Mouse (Mus musculus): ENCODE measurements around the gene St3gal5.

St3gal5 gene

DNA sequence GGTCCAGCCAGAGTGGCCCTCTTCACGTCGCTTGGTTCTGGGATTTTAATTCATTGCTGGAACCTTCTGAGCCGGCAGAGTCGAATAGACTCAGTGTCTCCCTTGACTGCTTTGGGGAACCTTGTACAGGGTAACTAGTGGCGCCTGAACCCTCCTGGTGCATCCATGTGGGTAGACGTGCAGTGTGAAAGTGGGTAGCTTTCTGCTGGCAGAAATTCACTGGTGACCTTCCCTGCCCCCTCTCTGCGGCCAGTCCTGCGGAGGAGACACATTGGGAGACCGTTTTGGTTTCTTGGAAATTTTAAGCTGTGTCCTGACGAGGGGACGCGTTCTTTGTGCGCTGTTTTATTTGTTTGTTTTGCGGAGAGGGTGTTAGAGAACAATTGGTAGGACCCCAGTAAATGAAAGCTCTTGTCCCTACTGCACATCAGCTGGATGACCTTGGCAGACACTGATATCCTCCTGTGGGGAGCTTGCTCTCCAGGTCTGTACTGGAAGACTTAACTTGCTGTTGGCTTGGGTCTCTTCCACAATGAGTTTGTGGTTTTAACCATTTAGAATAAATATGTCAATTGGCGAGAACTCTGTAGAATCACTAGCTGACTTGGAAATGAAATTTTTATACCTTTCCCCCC is 746 bp downstream of the St3gal5 start:
- peak in 1 of 2 experiments; percentile 41 for DNase-seq

DNA sequence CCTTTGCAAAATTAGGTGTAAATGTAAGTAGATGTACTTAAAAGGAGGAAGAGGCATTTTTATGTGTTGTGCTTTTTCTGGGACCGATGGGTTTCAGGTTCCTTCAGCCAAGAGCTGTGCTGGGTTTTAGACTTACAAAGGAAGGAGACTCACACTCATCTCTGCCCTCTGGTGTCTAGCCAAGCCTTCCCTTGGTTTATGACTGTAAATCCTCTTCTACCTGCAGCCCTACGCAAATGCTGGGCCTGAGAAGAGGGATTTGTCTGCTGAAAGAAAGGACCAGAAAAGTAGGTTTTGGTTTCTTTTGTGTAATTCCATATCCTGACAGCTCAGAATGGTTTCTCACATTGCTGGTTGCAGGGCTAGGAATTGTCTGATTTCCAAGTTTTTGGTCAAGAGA is 1.3 kb downstream of the St3gal5 start:
- peak; percentile 42 to 60 for DNase-seq

DNA sequence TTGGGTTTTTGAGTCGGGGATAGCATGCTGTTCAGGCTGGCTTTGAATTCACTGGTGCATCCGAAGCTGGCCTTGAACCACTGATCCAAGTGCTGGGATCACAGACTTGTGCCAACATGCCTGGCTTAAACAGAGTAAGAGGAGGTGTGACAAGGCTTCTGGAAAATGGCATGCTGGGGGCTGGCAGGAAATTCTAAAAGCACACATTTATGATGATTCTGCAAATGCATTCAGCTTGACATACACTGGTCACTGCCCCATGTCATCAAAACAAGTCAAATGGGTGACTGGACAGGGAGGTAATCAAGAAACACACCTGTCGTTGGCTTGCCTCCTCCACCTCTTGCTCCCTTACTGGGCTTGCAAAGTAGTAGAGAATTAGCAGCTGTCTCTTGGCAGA is 1.9 kb downstream of the St3gal5 start:
- peak in 1 of 2 experiments; percentile 39 for DNase-seq

DNA sequence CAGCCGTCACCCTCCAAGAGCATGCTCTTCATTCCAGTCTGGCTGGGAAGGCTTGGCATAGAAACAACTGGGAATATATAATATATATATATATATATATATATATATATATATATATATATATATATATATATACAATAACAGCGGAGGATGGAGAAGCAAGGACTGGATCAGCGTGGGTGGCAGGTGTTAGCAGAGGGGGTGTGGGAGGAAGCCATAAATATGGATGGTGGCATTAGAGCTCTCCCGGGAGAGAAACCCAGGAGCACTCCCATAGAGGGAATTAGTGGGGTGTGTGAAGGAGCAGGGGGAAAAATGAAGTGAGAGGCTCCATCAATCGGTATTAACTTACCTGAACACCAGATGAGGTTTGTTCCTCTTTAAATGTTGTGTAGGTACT is 2.8 kb downstream of the St3gal5 start:
- no peak for DNase-seq

DNA sequence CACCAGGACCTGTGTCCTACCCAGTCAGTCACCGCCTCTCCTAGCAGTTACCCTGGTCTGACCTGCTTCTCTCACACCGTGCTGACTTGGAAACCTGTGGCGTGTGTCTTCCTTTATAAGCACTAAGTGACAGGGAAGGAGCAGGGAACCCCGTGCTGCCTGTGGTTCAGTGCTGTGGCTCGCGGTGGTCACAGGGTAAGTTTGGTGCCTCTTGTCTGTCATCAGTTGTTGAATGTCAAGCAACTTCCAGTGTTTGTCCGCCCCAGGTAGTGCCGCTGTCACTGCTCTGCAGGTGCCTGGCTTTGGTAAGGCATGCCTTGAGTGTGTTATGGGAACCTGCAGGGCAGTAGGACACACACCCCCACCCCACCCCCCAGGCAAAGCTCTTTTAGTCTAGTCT is 3.5 kb downstream of the St3gal5 start:
- DNase-seq = no peak

DNA sequence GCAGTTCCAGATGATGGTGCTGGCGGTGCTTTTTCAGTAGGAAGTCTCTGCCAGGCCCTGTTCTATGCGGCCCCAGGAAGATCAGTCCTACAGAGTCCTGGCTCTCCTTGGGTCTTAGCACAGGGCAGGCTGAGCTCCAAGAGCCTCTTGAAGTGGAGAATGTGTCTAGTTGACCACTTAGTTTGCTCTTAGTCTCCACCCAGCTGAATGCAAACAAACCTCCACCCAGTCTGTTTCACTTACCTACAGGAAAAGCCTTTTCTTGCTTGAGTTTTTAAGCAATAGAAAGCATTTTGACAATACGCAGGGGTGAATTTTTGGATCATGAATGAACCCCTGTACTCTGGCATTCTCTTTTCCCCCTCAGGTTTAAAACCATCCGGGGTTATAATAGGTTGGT is 4.0 kb downstream of the St3gal5 start:
- DNase-seq = no peak

GRCm38 (mm10) chr6:72102066-72102465 is 4.7 kb downstream of the St3gal5 start:
- DNase-seq = no peak

- DNase-seq = no peak
These were observed 7.1 kb downstream of the St3gal5 start for GRCm38 (mm10) chr6:72104534-72104933.

DNA sequence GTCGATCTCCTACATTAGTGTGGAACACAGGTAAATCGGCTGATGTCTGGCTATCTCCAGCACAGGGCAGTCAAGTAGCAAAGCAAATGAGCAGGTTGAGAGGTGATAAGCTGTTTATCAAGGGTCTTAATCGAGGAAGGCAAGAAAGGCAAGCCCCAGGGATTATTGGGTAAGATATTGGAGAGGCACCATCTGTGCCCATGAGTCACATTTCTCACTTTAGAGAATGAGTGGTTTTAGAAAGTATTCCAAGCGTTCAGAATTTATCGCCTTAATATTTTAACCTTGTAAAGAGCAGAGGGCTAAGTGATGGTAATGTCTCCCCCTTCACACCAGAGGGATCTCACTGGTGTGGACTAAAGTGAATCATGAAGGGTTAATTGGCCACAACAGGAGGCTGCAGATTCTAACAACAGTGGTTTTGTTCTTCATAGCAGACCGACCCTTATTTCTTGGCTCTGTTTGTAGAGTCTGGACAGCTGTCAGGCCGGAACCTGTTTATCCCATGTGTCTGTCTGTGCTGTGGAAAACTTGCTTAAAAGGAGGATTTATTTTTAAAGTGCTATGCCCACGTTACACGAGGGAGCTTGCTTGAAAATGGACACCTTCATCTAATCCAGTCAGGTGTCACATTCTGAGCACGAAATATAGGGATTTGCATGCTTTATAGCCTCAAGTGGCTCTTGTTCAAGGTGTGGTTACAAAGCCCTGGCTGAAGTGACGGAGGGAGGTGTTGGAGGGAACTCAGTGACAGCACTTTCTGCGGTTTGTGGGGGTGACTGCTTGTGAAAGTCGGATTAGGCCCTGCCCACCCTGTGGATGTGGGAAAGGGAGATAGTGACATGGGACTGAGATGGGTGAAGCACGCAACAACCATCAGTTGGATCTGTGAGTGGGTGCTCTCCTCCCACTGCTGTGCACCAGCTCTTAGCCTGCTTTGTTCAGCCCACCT is 11.8 kb downstream of the St3gal5 start:
- DNase-seq = no peak

- DNase-seq = no peak
These were observed 13.2 kb downstream of the St3gal5 start for GRCm38 (mm10) chr6:72110577-72110976.

GRCm38 (mm10) chr6:72112575-72112974 is 15.2 kb downstream of the St3gal5 start:
- no peak for DNase-seq

- DNase-seq = no peak
These were observed 15.8 kb downstream of the St3gal5 start for GRCm38 (mm10) chr6:72113093-72113702.

DNA sequence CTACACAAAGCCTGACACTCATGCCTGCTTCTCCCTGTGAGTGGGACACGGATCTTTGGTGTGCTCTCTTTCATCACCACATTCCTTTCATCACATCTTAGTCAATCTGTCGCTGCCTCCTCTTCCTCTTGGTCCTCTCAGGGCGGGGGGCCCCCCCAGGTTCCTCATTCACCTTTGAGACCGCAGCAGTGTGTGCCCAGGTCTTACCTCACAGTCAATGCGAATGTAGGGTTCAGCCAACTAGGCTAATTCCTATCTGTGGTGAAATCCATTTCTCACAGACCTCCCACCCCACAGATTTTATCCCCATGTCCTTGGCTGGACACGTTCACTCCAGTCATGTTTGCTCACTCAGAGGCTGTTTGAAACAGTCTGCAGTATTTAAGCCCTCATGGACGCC is 17.5 kb downstream of the St3gal5 start:
- no peak for DNase-seq

DNA sequence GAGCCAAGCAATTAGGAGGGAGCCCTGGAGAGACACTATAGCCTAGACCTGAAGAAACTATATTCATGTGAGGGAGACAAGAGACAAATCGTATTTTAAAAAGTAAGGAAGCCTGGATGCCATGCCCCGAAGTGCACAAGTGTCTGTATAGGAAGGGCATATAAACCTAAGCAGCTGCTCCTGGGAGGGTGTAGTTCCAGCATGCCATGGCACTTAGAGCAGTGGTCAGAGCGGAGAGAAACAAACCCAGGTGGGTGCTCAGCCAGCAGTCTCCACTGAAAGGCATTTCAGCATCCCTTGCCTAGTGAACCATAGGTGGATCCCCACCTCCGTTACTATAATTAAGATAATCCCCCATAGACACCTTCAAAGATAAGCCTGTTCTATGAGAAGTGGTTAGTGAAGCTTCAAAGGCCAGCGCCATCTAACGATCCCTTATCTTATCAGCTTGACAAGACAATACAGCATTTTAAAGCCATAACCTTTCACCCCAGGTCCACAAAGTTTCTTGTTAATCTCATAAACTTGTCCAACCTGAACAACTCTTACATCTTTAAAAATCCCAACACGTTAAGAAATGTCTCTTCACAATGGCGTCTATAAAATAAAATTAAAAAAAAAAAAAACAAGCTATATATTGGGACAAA is 20.1 kb downstream of the St3gal5 start:
- no peak for DNase-seq

- no peak for DNase-seq
These were observed 22.5 kb downstream of the St3gal5 start for GRCm38 (mm10) chr6:72119870-72120269.

DNA sequence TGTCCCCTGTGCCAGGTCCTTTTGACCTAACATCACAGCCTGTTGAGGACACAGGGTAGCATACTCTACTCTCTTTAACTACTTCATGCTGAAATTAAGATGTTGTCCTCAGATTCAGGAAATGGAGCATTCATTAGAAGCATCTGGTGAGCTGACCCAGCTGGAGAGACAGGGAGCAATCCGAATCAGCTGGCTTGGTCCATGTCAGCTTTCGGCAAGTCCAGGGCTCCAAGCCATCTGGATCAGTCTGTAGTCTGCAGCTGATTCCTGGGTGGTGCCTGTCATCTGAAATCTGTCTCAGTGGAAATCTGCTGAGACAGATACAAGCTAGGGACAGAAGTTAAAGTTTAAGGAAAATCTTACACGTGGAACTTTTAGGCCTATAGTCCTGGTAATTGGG is 23.9 kb downstream of the St3gal5 start:
- no peak for DNase-seq

DNA sequence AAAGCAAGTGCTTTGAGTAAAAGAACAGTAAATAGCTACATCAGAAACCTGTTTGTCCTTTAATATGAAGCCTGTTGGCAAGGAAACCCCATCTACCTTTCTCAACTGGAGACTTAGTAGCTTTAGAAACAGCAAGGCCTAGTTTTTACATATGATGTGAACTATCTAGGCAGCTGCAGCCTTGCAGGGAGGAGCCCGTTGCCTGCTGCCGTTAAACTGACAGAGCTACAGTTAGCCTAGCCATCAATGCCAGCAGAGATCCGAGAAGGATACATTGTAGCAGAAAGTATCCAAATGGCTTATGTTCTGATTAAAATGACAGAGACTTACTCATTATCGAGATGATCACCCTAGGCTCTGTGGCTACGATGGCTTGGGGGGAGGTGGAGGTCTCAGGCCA is 25.1 kb downstream of the St3gal5 start:
- no peak for DNase-seq

DNA sequence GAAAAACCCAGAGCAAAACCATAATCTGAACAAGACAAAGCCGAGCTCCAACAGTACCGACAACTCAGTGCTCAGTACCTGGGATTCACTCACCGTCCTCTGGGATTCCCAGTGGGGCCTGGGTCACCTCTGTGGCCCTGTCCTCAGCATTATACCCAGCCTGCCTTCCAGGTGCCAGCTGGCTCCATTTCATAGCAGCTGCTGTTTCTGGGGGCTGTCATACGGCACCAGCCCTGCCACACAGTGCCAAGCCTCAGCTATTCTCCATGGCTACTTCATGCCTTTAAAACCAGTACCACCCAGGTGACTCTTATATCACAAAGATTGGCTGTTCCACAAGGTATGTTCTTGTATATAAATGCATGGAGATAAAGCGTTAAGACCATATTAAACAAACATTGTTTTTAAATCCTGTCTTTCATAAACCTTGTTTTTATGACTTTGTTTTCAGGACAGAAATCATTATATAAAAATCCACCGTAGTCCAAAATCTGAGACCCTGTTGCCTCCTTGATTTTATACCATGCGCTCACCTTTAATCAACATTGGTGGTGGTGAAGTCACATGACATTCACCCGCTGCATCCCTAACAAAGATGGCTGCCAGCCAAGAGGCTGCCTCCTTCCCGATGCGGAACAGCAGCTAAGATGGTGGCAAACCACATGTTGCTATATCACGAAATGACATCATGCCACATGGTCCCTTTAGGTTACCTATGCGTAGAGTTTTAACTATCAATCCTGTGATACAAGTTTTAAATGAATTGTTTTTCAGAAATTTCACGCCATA is 27.1 kb downstream of the St3gal5 start:
- no peak for DNase-seq

- no peak for DNase-seq
These were observed 28.9 kb downstream of the St3gal5 start for GRCm38 (mm10) chr6:72126128-72126917.

DNA sequence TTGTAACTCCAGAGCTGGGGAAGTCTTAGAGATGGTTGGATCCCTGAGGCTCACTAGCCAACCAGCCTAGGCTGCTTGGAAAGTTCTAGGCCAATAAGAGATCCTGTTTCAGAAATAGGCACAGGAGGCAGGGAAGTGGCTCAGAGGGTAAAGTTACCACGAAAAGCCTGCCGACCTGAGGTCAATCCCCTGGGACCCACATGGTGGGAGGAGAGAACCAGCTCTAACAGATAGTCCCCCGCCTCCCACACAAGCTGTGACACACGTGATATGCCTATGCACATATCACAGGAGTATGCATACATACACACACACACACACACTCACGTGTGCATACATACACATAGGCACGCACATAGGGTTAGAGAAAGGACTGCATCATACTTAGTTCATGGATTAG is 32.7 kb downstream of the St3gal5 start:
- DNase-seq = no peak

GRCm38 (mm10) chr6:72132671-72133214 is 35.4 kb downstream of the St3gal5 start:
- no peak for DNase-seq
